Mouse (Mus musculus) lung, embryonic 16.5 days (tissue): Measurements from ENCODE around the gene Uqcc2. TPM values are rescaled to one million over a fixed set of nuclear protein-coding genes. Genes with fewer than 3 reads are reported as not detected.
A peak's percentile ranks its signal among the peaks of the same experiment; 100 is the strongest.

Source experiments
- ATAC-seq: fragments of 200-750 bp; cut with Nextera tagmentation; 2 replicates; pipeline ENCODE4 v1.8.0; 2017; ENCODE audit warnings: low read depth, mild to moderate bottlenecking, moderate library complexity
- H3K27ac ChIP-seq: fragments of 300-500 bp; sonication (generic); 2 replicates; pipeline ENCODE4 v1.5.1; 2014; ENCODE audit warnings: mild to moderate bottlenecking, control low read depth, low read length
- H3K27me3 ChIP-seq: fragments of 300-500 bp; sonication (generic); 2 replicates; pipeline ENCODE4 v1.6.1; 2014; ENCODE audit warnings: low read depth, low read length, mixed read lengths; ENCODE audit not compliant: control insufficient read depth, insufficient read depth
- H3K36me3 ChIP-seq: fragments of 300-500 bp; sonication (generic); 2 replicates; pipeline ENCODE4 v1.6.1; 2014; ENCODE audit warnings: low read length; ENCODE audit not compliant: control insufficient read depth, insufficient read depth
- H3K4me1 ChIP-seq: fragments of 300-500 bp; sonication (generic); replicated peaks from 2 replicates; pipeline ENCODE4 v1.6.1; 2014; ENCODE audit warnings: low read length, mixed read lengths; ENCODE audit not compliant: control insufficient read depth, insufficient read depth
- H3K4me2 ChIP-seq: fragments of 300-500 bp; sonication (generic); 2 replicates; pipeline ENCODE4 v1.6.1; 2014; ENCODE audit warnings: low read depth, low read length, control low read depth
- H3K4me3 ChIP-seq: fragments of 300-500 bp; sonication (generic); 2 replicates; pipeline ENCODE4 v1.5.1; 2014; ENCODE audit warnings: mild to moderate bottlenecking, low read length, control low read depth
- H3K9ac ChIP-seq: fragments of 300-500 bp; sonication (generic); 2 replicates; pipeline ENCODE4 v1.6.1; 2014; ENCODE audit warnings: low read length, control low read depth
- H3K9me3 ChIP-seq: fragments of 300-500 bp; sonication (generic); 2 replicates; pipeline ENCODE4 v1.6.1; 2016; ENCODE audit warnings: low read length; ENCODE audit not compliant: control insufficient read depth
- WGBS: fragments of 180-500 bp; shearing (Covaris S2); extraction: QIAGEN DNeasy Blood & Tissue Kit; methylation state at CpG from one replicate; pipeline ENCODE4 v1.1.7; 2014; 5-methylcytosine and 5-hydroxymethylcytosine counted together
- polyA plus RNA-seq: library from polyadenylated mRNA; unstranded; fragments of >200 nt; fragmentation: Nextera tagmentation; extraction: Ambion mirVana; gene quantifications from 2 replicates; pipeline ENCODE4 v1.2.1, GENCODE M21; 2015

The Uqcc2 gene
- polyA plus RNA-seq, result 248 and 255 TPM in 2 replicates

- peak within 1 kb of the TSS; percentile 82 for H3K4me3 ChIP-seq
- H3K27ac ChIP-seq, result no peak within 1 kb of the TSS; the same call in 1 of the 2 replicates
- H3K27me3 ChIP-seq, result no peaks in the 10 kb centered on the region; the same call in 1 of the 2 replicates
- H3K9ac ChIP-seq, result peak within 1 kb of the TSS; percentile 69
- H3K36me3 ChIP-seq, result no peaks in the 10 kb centered on the region
- under 1% methylated on average over 44 of the region's 46 CpGs for WGBS
- peak within 1 kb of the TSS; percentile 66 for H3K4me2 ChIP-seq
- peak; percentile 98 for ATAC-seq
- no peaks in the 10 kb centered on the region for H3K9me3 ChIP-seq
- H3K4me1 ChIP-seq, result peaks cover 10% of the 10 kb centered on the region
Observed at GRCm38 (mm10) chr17:27133551-27134141, at the start of gene Uqcc2. Gene Uqcc2 (minus strand): TSS chr17:27133916.

DNA sequence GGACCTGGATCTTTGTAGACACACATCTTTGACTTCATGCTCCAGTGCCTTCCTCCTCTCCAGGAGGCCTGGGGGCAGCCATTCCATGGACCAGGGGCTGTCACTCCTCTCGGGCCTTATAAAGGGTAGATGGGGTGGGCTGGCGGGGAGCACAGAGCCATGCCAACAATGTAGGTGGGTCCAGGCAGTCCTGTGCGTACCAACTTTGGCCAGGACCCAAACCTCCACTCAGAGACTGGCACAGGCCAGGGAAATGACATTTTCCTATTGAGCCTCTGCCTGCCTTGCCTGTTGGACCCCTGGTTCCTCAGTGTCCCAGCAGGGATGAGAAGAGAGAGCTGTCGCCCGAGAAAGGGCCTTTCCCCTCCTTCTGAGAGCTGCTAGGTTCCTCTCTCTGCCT lies 48.7 kb upstream of the Uqcc2 start:
- no peak for ATAC-seq
- H3K27ac ChIP-seq, result no peak overlapping the region
- no peak overlapping the region for H3K9ac ChIP-seq
- H3K27me3 ChIP-seq, result no peaks in the 10 kb centered on the region
- H3K4me3 ChIP-seq, result no peak overlapping the region
- H3K36me3 ChIP-seq, result no peaks in the 10 kb centered on the region
- H3K9me3 ChIP-seq, result no peaks in the 10 kb centered on the region; the same call in 1 of the 2 replicates
- 60% methylated on average over 5 of the region's 5 CpGs for WGBS
- H3K4me1 ChIP-seq, result no peaks in the 10 kb centered on the region
- H3K4me2 ChIP-seq, result no peak overlapping the region

- Histone ChIP-seq H3K4me1 (no peaks in the 10 kb centered on the region), H3K4me2 (no peak overlapping the region), H3K9ac (no peak overlapping the region), H3K4me3 (no peak overlapping the region), H3K27me3 (no peaks in the 10 kb centered on the region), H3K27ac (no peak overlapping the region), H3K9me3 (no peaks in the 10 kb centered on the region; the same call in 1 of the 2 replicates), H3K36me3 (no peaks in the 10 kb centered on the region)
- peak; percentile 60 for ATAC-seq
- WGBS, result 30% methylated on average over 3 of the region's 3 CpGs
Observed at GRCm38 (mm10) chr17:27181666-27182065, 48.0 kb upstream of the Uqcc2 start.

DNA sequence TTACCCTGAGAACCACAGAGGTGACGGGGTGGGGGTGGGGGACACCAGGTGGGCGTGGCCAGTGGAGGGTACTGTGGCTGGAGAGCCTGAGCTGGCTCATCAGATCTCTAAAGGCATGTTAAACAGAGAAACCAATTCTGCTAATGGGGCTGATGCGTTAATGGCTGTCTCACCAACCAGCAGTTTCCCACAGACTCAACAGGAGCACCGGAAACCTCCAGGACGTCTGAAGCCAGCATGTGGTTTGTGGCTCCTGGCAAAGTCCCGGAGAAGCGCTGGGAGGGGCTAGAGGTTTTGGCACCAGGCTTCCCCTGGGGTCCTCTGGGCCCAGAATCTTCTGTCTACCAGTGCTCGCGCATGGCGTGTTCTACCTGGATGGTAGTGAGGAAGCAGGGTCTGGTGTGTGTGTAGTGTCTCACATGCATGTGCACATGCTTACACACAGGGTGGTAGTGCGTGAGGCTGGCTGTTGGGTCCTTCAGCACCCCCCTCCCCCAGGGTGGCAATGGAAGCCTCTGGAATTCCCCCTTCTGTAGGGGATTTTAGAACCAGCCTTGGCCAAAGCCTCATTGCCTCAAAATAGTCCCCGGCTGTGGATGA lies 46.1 kb upstream of the Uqcc2 start:
- H3K9me3 ChIP-seq, result no peaks in the 10 kb centered on the region; the same call in 1 of the 2 replicates
- no peaks in the 10 kb centered on the region for H3K36me3 ChIP-seq
- no peak for ATAC-seq
- 56% methylated on average over 12 of the region's 12 CpGs for WGBS
- H3K9ac ChIP-seq, result no peak overlapping the region
- H3K4me1 ChIP-seq, result peaks cover 3% of the 10 kb centered on the region; the same call in 1 of the 2 replicates
- no peak overlapping the region for H3K4me2 ChIP-seq
- no peak overlapping the region for H3K4me3 ChIP-seq
- H3K27ac ChIP-seq, result no peak overlapping the region
- H3K27me3 ChIP-seq, result no peaks in the 10 kb centered on the region

GRCm38 (mm10) chr17:27178427-27179177 lies 44.9 kb upstream of the Uqcc2 start:
- Histone ChIP-seq H3K27ac (no peak overlapping the region), H3K9ac (no peak overlapping the region), H3K9me3 (no peaks in the 10 kb centered on the region), H3K4me1 (peaks cover 3% of the 10 kb centered on the region; the same call in 1 of the 2 replicates), H3K4me3 (no peak overlapping the region), H3K27me3 (no peaks in the 10 kb centered on the region), H3K4me2 (no peak overlapping the region), H3K36me3 (no peaks in the 10 kb centered on the region)
- 87% methylated on average over 17 of the region's 17 CpGs for WGBS
- ATAC-seq, result no peak

- Histone ChIP-seq H3K9me3 (no peaks in the 10 kb centered on the region), H3K27ac (no peak overlapping the region), H3K9ac (no peak overlapping the region), H3K4me3 (no peak overlapping the region), H3K27me3 (no peaks in the 10 kb centered on the region), H3K4me2 (no peak overlapping the region), H3K36me3 (no peaks in the 10 kb centered on the region), H3K4me1 (peaks cover 3% of the 10 kb centered on the region; the same call in 1 of the 2 replicates)
- 86% methylated on average over 9 of the region's 9 CpGs for WGBS
- ATAC-seq, result no peak
Observed at GRCm38 (mm10) chr17:27178019-27178418, 44.3 kb upstream of the Uqcc2 start.

- no peak overlapping the region for H3K4me2 ChIP-seq
- no peaks in the 10 kb centered on the region for H3K27me3 ChIP-seq
- H3K27ac ChIP-seq, result no peak overlapping the region
- 79% methylated on average over 4 of the region's 4 CpGs for WGBS
- no peaks in the 10 kb centered on the region for H3K9me3 ChIP-seq
- H3K4me1 ChIP-seq, result peaks cover 3% of the 10 kb centered on the region; the same call in 1 of the 2 replicates
- H3K4me3 ChIP-seq, result no peak overlapping the region
- no peak overlapping the region for H3K9ac ChIP-seq
- no peak for ATAC-seq
- H3K36me3 ChIP-seq, result no peaks in the 10 kb centered on the region
Observed at GRCm38 (mm10) chr17:27176754-27177153, 43.0 kb upstream of the Uqcc2 start.

DNA sequence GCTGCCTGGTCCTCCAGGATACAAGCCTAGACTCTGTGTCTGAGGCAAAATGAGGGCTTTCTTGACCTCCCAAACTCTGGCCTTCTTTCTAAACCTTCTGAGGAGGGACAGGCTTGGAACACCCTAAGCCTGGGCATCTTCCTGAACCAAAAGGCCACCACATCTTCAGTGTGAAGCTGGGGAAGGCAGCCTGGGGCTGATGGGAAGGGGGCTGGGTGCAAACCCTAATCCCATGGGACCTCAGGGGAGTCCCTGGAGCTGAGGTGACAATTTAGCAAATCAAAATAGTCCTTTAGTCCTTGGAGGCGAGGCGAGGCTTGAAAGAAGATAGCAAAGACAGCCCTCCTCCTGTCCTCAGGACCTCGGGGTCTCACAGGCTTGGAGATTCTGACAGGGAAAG lies 42.6 kb upstream of the Uqcc2 start:
- ATAC-seq, result no peak

GRCm38 (mm10) chr17:27175196-27175874 lies 41.6 kb upstream of the Uqcc2 start:
- no peak for ATAC-seq
- Histone ChIP-seq H3K27ac (no peak overlapping the region), H3K4me3 (no peak overlapping the region), H3K4me2 (no peak overlapping the region), H3K27me3 (no peaks in the 10 kb centered on the region), H3K9me3 (no peaks in the 10 kb centered on the region), H3K4me1 (peaks cover 3% of the 10 kb centered on the region; the same call in 1 of the 2 replicates), H3K36me3 (no peaks in the 10 kb centered on the region), H3K9ac (no peak overlapping the region)
- 25% methylated on average over 14 of the region's 14 CpGs for WGBS

More for the DNA sequence above, 42.6 kb upstream of the Uqcc2 start:
- H3K27me3 ChIP-seq, result no peaks in the 10 kb centered on the region
- H3K4me2 ChIP-seq, result no peak overlapping the region
- H3K4me3 ChIP-seq, result no peak overlapping the region
- H3K4me1 ChIP-seq, result peaks cover 3% of the 10 kb centered on the region; the same call in 1 of the 2 replicates
- H3K9ac ChIP-seq, result no peak overlapping the region
- 60% methylated on average over 3 of the region's 3 CpGs for WGBS
- no peaks in the 10 kb centered on the region for H3K9me3 ChIP-seq
- H3K27ac ChIP-seq, result no peak overlapping the region
- no peaks in the 10 kb centered on the region for H3K36me3 ChIP-seq
